Mouse (Mus musculus) cerebral cortex, adult 2 months (tissue): ENCODE results near the gene Eno3.

Experiments
- WGBS: fragments of 180-500 bp; shearing (Covaris S2); methylation state at CpG from one replicate; pipeline ENCODE4 v1.1.7; 2018; 5-methylcytosine and 5-hydroxymethylcytosine counted together

Gene Eno3

DNA sequence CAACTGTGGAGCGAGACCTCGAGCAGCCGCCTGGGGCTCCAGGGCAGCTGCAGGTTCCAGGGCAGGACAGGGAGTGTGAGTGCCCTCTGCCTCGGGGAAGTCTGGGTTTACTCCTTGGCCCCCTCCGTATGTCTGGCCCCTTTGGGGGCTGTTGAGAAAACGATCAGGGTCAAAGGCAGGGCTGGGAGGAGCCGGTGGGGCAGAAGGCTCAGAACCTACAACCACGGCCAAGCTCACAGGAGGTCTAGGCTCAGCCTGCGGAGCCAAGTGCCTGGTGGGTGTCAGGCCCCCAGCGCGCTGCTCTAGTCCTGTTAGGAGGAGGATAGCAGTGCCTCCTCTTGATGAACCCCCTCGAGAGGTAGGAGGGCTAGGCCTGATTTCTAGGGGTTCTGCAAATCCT, 24.2 kb downstream of the Eno3 start:
- WGBS, result 76% methylated on average over 12 of the region's 12 CpGs

DNA sequence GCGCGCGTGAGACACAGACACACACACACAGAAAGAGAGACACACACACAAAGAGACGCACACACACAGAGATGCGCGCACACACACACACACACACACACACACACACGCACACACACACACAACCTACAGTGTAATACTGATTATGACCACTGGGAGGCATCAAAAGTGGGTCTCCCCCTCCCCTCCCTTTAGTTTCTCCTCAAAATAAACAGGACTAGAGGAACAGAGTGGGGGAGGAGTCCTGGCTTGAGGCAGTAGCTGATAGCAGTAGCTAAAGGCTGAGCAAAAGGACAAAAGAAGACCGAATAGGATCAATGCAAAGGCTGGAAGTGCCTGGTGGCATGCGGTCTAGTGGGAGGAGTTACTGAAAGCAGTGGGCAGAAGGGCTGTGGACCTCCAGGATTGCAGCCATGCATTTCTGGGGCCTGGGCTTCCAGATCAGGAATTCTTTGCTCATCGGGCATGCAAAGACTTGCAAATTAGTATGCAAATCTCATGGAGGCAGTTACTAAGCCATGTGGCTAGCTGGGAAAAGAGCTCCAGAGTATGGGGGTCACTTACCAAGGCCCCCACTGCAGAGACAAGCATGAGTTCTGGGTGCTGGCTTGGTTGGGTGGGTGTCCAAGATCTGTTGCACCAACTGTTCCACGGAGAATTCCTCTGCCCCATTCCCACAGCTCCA, 25.0 kb downstream of the Eno3 start:
- WGBS, result 19% methylated on average over 11 of the region's 11 CpGs

DNA sequence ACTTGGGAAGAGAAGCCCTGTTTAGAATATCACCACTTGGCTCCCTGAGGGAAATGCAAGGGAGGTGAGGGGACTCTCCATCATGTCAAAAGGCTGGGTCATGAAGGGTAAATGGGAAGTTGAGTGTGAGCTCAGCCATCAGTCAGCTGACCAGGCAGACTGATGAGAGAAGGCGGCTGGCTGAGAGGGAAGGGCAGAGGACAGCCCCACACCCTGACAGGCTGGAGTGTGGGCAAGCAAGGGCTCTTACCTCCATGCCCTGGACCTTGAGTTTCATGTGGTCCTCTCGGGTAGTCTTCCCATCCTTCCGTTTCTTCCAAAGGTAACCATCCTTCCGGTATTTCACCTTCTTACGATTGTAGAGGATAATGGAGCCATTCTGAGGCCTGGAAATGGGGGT, 26.6 kb downstream of the Eno3 start:
- WGBS, result 82% methylated on average over 5 of the region's 5 CpGs

DNA sequence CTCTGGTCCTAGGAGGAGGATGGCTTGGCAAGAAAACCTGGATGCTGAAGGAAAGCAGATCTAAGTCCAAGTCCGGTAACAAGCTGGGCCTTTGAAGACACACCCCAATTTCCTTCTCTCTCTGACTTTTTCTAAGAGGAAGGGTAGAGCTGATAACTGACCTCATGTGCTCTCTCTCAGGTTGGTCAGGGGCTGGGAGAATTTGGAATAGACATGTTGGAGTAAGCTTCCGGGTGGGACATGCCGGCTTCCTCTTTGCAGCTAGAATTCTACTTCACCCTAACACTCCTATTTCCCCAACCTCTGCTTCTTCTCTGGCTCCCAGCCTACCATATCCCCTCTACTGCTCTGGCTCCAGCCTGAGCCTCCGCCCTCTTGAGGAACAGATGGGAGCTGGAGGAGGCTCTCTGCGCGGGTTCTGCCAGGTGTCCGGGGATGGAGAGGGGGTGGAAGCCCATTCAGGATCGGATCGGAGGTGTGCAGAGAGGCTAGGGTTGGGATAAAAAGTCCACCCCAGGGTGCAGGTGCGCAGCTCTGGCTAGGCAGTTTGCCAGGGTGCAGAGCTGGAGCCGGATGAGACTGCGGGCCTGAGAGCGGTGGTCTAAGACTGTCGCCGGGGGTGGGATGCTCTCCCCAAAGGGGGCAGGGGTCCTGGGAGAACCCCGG, 30.0 kb downstream of the Eno3 start:
- WGBS, result 1% methylated on average over 16 of the region's 16 CpGs

DNA sequence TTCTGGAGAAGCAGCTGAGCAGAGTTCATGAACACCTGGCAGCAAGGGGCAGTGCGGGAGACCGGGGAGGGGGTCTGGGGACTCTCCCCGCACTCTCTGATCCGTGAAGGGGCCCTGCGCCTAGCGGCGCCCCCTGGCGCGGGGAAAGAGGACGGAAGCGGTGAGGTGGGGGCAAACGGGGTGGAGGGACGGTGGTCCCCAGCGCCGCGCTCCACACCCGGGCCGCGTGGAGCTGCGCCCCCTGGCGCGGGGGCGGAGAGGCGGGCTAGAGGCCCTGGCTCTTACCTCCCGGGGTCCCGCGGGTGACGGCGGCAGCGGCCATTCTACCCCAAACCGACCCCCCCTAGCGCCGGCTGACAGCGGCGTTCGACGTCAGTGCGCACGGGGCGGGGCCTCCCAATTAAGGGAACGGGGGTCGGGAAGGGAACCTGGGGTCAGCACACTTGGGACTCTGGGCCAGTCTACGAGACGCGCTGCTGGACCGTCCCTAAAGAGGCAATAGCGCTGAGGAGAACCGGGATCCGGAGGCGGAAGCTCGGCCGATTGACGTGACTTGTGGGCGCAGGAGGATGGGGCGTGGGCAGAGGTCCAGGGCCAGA, 30.7 kb downstream of the Eno3 start, which contains the start of gene Camta2:
TSS of gene Camta2 (minus strand) at position 505 of the 599 bp plus-strand sequence.
- under 1% methylated on average over 53 of the region's 55 CpGs for WGBS

DNA sequence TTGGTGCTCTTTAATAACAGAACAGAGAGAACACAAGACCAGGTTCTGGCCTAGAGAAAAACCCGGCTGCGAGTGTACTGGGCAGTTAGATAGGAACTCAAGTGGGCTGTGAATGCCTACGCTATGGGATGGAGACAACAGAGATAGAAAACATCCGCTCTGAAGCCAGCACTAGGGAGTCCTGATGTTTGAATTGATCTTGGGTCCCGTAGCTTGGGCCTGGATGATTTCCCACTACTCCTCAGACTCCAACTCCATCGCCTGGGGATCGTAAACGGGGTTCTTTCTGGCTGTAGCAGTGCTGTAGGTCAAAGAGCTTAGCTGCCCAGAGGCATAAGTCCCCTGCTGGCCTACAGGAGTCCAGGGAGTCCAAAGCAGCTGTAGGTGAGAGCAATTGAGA, 31.4 kb downstream of the Eno3 start:
- 4% methylated on average over 8 of the region's 8 CpGs for WGBS

DNA sequence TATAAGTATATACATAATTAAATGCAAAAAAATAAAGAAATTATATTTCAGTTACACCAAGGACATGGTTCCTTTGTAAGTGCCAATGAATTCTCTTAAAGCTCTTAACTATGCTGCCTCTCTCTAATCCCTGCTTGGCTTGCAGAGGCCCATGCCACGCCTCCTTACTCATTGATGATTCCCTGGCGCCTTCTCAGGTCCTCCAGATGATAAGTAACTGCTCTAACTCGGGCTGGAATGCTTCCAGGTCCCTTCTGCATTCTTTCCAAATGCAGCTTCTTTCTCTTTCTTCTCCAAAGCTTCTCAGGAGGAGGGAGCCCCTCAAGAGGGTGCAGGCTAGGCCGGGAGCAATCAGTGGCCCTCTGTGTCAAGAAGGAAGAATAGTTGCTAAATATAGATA, 32.6 kb downstream of the Eno3 start:
- WGBS, result 61% methylated on average over 4 of the region's 4 CpGs

DNA sequence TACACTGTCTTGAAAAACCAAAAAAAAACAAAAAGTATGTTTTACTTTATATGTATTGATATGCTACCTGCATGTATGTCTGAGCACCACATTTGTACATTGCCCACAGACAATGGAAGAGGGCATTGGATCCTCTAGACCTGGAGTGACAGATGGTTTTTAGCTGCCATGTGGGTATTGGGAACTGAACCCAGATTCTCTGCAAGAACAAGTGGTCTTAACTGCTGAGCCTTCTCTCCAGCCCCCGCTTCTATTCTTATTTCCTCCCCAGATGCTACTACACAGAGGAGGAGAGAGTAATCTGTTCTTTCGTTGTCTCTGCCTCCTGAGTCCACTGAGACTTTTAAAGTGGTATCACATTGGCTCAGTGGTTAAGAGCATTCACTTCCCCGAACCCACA, 36.5 kb downstream of the Eno3 start:
- WGBS, result 55% methylated on average over 3 of the region's 3 CpGs

DNA sequence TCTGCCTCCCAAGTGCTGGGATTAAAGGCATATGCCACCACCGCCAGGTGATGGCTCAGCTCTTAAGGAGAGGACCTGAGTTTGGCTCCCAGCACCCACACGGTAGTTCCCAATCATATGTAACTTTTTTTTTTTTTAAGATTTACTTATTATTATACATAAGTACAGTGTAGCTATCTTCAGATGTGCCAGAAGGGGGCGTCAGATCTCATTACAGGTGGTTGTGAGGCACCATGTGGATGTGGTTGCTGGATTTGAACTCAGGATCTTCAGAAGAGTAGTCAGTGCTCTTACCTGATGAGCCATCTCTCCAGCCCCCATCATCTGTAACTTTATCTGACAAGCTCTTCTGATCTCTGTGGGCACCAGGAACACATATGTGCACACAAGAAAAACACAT, 40.4 kb downstream of the Eno3 start:
- 72% methylated on average over 3 of the region's 3 CpGs for WGBS

DNA sequence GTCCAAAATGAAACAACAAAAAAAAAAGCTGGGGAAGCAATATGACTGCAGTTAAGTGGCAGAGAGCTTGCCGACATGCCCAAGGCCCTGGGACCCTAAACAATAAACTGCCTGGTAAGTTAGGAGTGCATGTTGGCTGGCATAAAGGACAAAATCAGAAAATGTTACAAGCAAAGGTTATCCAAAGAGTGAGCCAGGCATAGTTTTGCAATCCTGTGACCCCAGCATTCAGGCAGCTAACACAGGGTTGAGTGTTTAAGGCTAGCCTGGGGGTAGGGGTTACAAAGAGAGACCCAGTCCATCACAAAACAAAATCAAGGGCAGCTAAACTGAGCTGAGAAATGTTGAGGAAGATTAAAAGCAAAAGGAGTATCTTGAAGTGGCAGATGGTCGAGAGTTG, 42.0 kb downstream of the Eno3 start:
- 60% methylated on average over 2 of the region's 2 CpGs for WGBS

DNA sequence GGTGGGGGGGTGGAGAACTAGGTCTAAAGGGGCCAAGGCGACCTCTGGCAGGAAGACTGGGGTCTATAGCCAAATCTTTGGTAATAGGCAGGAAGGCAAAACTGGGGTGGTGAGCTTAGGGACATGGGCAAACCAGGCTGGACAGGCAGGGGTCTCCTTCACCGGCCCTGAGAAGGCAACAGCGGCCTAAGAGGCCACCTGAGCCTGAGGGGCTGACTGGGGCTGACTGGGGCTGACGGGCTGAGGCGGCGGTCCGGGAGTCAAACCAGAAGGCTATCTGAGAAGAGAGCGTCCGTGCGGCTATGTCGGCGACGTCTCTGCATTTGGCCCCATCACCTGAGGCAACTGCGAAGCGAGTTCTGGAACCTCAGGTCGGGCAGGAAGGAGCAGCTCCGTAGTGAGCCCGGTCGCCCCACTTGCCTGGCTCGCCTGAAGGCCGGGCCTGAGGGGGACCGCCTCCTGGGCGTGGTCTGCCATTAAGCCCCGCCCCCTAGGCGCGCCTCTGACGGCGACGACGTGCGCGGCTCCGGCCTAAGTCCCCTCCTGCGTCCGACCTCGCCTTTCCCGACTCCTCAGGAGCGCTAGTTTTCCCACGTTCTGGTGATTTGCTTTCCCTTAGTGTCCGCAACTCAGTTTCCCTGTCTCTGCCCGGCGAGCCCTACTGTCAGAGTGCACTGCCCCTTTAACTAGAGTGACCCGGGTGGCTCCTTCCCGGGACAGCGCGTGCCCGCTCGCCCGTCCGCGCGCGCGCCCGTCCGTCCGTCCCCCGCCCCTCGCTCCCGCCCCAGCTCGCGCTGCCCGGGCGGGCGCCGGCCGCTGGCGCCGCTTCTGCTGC, 42.9 kb downstream of the Eno3 start, which contains the start of the genes Inca1 and Kif1c:
TSS of gene Inca1 (minus strand) at position 434 of the 835 bp plus-strand sequence.
TSS of gene Kif1c (plus strand) at position 827 of the 835 bp plus-strand sequence.
- under 1% methylated on average over 69 of the region's 69 CpGs for WGBS

DNA sequence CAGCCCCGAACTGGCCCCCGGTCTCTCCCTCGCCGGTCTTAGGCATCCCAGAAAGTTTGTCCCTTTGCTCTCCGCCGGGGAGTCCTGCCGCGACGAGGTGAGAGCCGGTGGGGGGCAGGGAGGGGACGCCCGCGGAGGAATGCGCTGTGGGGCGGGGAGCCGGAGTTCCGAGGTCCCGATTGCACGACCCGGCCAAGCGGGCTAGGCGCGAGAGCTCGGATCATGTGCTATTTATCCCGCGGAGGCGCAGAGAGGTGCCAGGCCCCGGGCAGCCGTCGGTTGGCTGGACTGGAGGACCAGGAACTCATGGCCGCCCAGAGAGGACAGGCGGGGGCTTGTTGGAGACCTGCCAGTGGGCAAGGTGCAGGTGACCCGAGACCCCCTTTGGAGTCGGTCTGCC, 43.6 kb downstream of the Eno3 start:
- 0% methylated on average over 34 of the region's 34 CpGs for WGBS

DNA sequence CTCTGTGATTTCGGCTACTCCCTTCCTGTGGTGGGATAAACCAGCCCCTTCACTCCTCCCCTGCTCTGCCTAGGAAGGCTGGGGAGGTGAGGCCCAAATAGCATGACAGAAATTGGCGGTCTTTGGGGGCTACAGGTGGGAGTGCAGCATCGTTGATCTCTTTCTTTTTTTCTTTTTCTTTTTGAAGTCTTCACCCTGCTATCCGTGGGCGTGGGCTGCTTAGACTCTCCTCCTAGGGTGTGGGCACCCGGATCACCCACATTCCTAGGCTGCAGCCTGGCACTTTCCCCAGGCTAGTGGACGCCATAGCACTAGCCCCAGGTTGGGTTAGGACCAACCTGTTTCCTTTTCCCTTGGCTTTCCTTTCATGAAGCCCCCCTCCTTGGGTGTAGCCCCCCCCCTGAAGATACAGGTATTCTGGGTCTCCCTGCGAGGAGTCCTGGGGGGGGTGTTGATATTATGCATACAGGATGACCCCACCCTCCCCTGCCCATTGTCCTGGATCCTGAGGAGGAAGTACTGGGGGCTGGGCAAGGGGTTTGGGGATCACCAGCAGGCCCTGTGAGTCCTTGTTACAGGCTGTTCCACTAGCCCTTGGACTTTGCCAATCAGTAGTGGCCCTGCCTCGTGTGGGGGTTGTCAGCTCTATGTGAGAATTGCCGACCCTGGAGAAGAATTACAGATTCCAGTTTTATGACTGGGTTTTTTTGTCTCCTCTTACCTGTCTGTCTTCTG, 44.4 kb downstream of the Eno3 start:
- WGBS, result 11% methylated on average over 10 of the region's 10 CpGs

DNA sequence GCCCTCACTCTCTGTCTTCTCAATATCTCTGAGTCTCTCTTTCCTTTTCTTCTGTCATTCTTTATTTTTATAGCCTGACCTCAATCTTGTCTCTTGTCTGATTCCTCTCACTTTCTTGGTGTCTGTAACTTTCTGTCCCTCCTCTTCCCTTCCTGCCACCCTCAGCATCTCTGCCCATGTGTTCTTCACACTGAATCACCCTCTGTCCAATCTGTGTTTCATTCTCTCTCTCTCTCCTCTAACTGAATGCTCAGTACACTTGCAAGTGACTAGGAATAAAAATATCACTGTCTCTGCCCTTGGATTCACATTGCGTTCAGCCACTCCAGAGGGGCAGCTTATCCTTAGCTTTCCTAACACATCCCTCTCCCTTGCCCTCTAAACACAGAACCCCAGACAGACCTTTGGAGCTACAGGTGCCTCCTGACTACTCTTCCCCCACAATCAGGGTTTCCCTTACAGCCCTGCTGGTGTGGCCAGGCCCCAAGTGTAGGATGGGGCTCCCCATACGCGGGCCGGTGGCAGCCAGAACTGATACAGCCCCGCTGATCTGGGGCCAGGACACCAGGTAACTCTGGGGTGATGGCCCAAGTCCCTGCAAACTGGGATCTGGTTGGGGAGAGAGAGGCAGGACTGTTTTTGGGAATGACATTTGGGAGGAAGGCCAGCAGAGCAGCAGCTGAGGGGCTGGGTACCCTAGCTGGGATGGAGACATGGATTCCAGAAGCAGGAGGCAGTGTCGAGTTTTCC, 45.2 kb downstream of the Eno3 start:
- WGBS, result 39% methylated on average over 6 of the region's 6 CpGs

DNA sequence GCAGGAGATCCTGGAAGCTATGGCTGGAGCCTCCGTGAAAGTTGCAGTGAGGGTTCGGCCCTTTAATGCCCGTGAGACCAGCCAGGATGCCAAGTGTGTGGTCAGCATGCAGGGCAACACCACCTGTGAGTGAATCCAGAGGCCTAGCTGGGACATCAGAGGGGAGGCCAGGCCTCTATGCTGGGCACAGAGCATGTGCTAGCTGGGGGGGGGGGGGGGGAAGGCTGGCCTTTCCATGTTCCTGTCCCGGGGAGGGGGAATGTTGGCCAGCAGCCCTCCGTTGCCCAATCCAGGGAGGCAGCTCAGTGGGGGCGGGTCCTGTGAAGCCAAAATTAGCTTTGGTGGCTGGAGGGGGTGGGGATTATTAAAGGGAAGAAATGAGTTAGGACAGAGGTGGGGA, 45.8 kb downstream of the Eno3 start:
- 21% methylated on average over 6 of the region's 6 CpGs for WGBS

DNA sequence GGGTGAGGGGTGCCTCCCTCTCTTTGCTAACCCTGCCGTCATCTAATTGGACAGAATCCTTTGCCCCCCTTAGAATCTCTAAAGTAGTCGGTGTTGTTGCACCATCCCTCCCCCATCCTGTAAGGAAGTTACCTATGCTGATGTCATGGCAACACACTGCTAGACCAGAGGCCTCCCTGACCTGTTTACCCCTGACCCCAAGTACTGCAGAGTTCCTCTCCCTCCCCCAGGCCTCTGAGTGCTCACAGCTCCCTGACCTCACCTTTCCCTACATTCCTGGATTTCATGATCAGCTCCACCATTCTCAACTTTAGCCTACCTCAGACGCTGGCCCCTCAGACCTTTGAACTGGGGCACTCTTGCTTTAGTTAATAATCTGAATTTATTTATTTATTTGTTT, 49.1 kb downstream of the Eno3 start:
- 80% methylated on average over 3 of the region's 3 CpGs for WGBS

DNA sequence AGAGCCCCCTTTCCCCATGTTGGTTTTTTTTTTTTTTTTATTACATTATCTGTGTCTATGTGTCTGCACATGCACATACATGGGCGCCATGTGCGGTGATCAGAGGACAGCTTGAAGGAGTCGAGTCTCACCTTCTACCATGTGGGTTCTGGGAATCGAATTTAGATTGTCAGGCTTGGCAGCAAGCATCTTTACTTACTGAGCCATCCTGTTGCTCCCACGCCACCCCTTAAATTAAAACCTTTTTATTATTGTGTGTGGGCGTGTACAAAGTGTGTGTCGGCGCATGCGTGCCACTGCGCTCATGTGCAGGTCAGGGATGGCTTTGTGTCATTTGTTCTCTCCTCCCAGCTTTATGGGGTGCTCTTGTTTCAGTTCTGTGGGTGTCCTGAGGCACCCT, 54.0 kb downstream of the Eno3 start:
- WGBS, result 65% methylated on average over 10 of the region's 10 CpGs
